Mouse (Mus musculus) liver, embryonic 16.5 days (tissue): ENCODE results near the gene Sec23a. TPM values are rescaled to one million over a fixed set of nuclear protein-coding genes. Genes with fewer than 3 reads are reported as not detected.

Experiments used
- ATAC-seq: fragments of 200-750 bp; cut with Nextera tagmentation; 2 replicates; pipeline ENCODE4 v1.8.0; 2017; ENCODE audit warnings: low read depth, mild to moderate bottlenecking, moderate number of reproducible peaks, moderate library complexity
- H3K27ac ChIP-seq: fragments of 300-500 bp; sonication (generic); 2 replicates; pipeline ENCODE4 v1.5.1; 2014; ENCODE audit warnings: mild to moderate bottlenecking, low read length
- H3K27me3 ChIP-seq: fragments of 300-500 bp; sonication (generic); 2 replicates; pipeline ENCODE4 v1.6.1; 2014; ENCODE audit warnings: low read depth, low read length, mixed read lengths; ENCODE audit not compliant: control insufficient read depth, insufficient read depth
- H3K36me3 ChIP-seq: fragments of 300-500 bp; sonication (generic); 2 replicates; pipeline ENCODE4 v1.6.1; 2014; ENCODE audit warnings: mild to moderate bottlenecking; ENCODE audit not compliant: control insufficient read depth, insufficient read depth
- H3K4me1 ChIP-seq: fragments of 300-500 bp; sonication (generic); 2 replicates; pipeline ENCODE4 v1.6.1; 2014; ENCODE audit warnings: low read depth, low read length, mixed read lengths; ENCODE audit not compliant: control insufficient read depth
- H3K4me2 ChIP-seq: fragments of 300-500 bp; sonication (generic); 2 replicates; pipeline ENCODE4 v1.6.1; 2014; ENCODE audit warnings: low read depth, low read length, mixed read lengths
- H3K4me3 ChIP-seq: fragments of 300-500 bp; sonication (generic); 2 replicates; pipeline ENCODE4 v1.5.1; 2014; ENCODE audit warnings: low read depth, mild to moderate bottlenecking, low read length
- H3K9ac ChIP-seq: fragments of 300-500 bp; sonication (generic); 2 replicates; pipeline ENCODE4 v1.6.1; 2014; ENCODE audit warnings: low read depth, low read length
- H3K9me3 ChIP-seq: fragments of 300-500 bp; sonication (generic); replicated peaks from 2 replicates; pipeline ENCODE4 v1.6.1; 2016; ENCODE audit warnings: low read length; ENCODE audit not compliant: control insufficient read depth
- WGBS: fragments of 180-500 bp; shearing (Covaris S2); extraction: QIAGEN DNeasy Blood & Tissue Kit; methylation state at CpG from one replicate; pipeline ENCODE4 v1.1.7; 2014; ENCODE audit not compliant: insufficient replicate concordance; 5-methylcytosine and 5-hydroxymethylcytosine counted together
- polyA plus RNA-seq: library from polyadenylated mRNA; unstranded; fragments of >200 nt; fragmentation: Nextera tagmentation; extraction: Ambion mirVana; gene quantifications from 2 replicates; pipeline ENCODE4 v1.2.1, GENCODE M21; 2015

The Sec23a gene
- polyA plus RNA-seq, 1 experiment from 2014 or later: 28.6 TPM

DNA sequence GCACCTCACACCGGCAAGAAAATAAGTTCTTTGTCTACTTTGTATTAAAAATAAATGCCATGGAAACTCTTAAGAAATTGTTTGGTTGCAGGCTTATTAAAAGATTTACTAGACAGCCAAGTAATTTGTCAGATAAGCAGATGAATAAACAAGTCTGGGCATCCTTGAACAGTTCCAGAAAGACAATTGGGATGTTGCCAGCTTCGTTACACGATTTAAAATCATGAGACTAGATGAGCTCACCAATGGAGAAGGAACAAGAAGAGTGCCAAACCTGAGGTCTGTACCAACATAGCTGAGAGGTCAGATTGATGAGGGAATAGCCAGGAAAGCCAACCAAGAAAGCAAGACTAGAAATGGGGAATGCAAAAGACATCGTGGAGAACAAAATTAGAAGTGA lies 102.0 kb downstream of the Sec23a start:
- no peak overlapping the region for H3K27ac ChIP-seq
- ATAC-seq: no peak
- WGBS: 64% methylated on average over 4 of the region's 4 CpGs
- H3K9me3 ChIP-seq: no peaks in the 10 kb centered on the region
- no peak overlapping the region for H3K4me3 ChIP-seq
- no peaks in the 10 kb centered on the region for H3K27me3 ChIP-seq
- H3K4me2 ChIP-seq: no peak overlapping the region
- H3K4me1 ChIP-seq: no peaks in the 10 kb centered on the region
- H3K36me3 ChIP-seq: no peaks in the 10 kb centered on the region
- H3K9ac ChIP-seq: no peak overlapping the region

Other genes starting within 250 kb of the Sec23a start
- 15.7 and 18.9 TPM in 2 replicates for gene Gemin2, start 1.4 kb upstream of the Sec23a start, polyA plus RNA-seq
- gene Trappc6b, start 49.5 kb upstream of the Sec23a start, polyA plus RNA-seq: 45.9 and 51.2 TPM in 2 replicates
- gene Pnn, start 54.9 kb upstream of the Sec23a start, polyA plus RNA-seq: 25.1 and 32.1 TPM in 2 replicates
- 53.3 and 56.2 TPM in 2 replicates for gene Mia2, start 83.8 kb upstream of the Sec23a start, polyA plus RNA-seq
- gene Fbxo33, start 207.7 kb upstream of the Sec23a start, polyA plus RNA-seq: 2.8 and 3.2 TPM in 2 replicates